Mouse (Mus musculus) heart, embryonic 14.5 days (tissue): Measurements from ENCODE around the gene Olfr202. TPM values are rescaled to one million over a fixed set of nuclear protein-coding genes. Genes with fewer than 3 reads are reported as not detected.
"Not testable (repeated sequence)": the region's sequence is repeated elsewhere in the genome, so short reads cannot be mapped to it uniquely, and the experiment has no call there.

Source experiments
- ATAC-seq: fragments of 200-750 bp; cut with Nextera tagmentation; 2 replicates; pipeline ENCODE4 v1.8.0; 2017; ENCODE audit warnings: low read depth, moderate TSS enrichment; ENCODE audit not compliant: insufficient number of reproducible peaks, insufficient read depth, low FRiP score
- H3K27ac ChIP-seq, 2 experiments: fragments of 200-500 bp in 1 of 2; fragments of 300-500 bp in 1 of 2; sonication (generic) in 1 of 2; replicated peaks in 1 of 2; 2 replicates each; pipeline ENCODE4 v1.5.1; 2012 to 2014; ENCODE audit warnings: low read depth in 2 of 2, low read length in 2 of 2, control low read depth in 1 of 2, mild to moderate bottlenecking in 1 of 2, mixed read lengths in 1 of 2; ENCODE audit not compliant: control insufficient read depth in 1 of 2, insufficient read depth in 1 of 2
- H3K27me3 ChIP-seq: fragments of 300-500 bp; sonication (generic); 2 replicates; pipeline ENCODE4 v1.6.1; 2014; ENCODE audit warnings: mild to moderate bottlenecking, low read length, control low read depth; ENCODE audit not compliant: control insufficient read depth, insufficient read depth
- H3K36me3 ChIP-seq: fragments of 300-500 bp; sonication (generic); 2 replicates; pipeline ENCODE4 v1.6.1; 2014; ENCODE audit warnings: mild to moderate bottlenecking, control low read depth, low read length, mixed read lengths; ENCODE audit not compliant: control insufficient read depth, insufficient read depth
- H3K4me1 ChIP-seq, 2 experiments: fragments of 200-500 bp in 1 of 2; fragments of 300-500 bp in 1 of 2; sonication (generic) in 1 of 2; 2 replicates each; pipeline ENCODE4 v1.6.1; 2012 to 2014; ENCODE audit warnings: low read length in 2 of 2, control low read depth in 1 of 2, mixed read lengths in 1 of 2; ENCODE audit not compliant: control insufficient read depth in 2 of 2, insufficient read depth in 2 of 2
- H3K4me2 ChIP-seq: fragments of 300-500 bp; sonication (generic); 2 replicates; pipeline ENCODE4 v1.6.1; 2014; ENCODE audit warnings: mild to moderate bottlenecking, low read length
- H3K4me3 ChIP-seq, 2 experiments: fragments of 200-500 bp in 1 of 2; fragments of 300-500 bp in 1 of 2; sonication (generic) in 1 of 2; 2 replicates each; pipeline ENCODE4 v1.5.1; 2012 to 2014; ENCODE audit warnings: low read length in 2 of 2, mild to moderate bottlenecking in 2 of 2, control low read depth in 1 of 2, low read depth in 1 of 2, moderate library complexity in 1 of 2; ENCODE audit not compliant: control insufficient read depth in 1 of 2, insufficient read depth in 1 of 2
- H3K9ac ChIP-seq: fragments of 300-500 bp; sonication (generic); 2 replicates; pipeline ENCODE4 v1.6.1; 2014; ENCODE audit warnings: mild to moderate bottlenecking, low read length
- H3K9me3 ChIP-seq: fragments of 300-500 bp; sonication (generic); 2 replicates; pipeline ENCODE4 v1.6.1; 2016; ENCODE audit warnings: low read length, control low read depth; ENCODE audit not compliant: control insufficient read depth
- WGBS: fragments of 180-500 bp; shearing (Covaris S2); extraction: QIAGEN DNeasy Blood & Tissue Kit; methylation state at CpG from one replicate; pipeline ENCODE4 v1.1.7; 2014; 5-methylcytosine and 5-hydroxymethylcytosine counted together
- polyA plus RNA-seq: library from polyadenylated mRNA; unstranded; fragments of >200 nt; fragmentation: Nextera tagmentation; extraction: Ambion mirVana; gene quantifications from 2 replicates; pipeline ENCODE4 v1.2.1, GENCODE M21; 2014

Gene Olfr202
- polyA plus RNA-seq, 1 experiment from 2014 or later: not detected

- ATAC-seq, H3K9me3 ChIP-seq, H3K9ac ChIP-seq, H3K27me3 ChIP-seq, H3K36me3 ChIP-seq, H3K4me3 ChIP-seq, H3K27ac ChIP-seq, H3K4me1 ChIP-seq, H3K4me2 ChIP-seq: not testable (repeated sequence)
- 69% methylated on average over 4 of the region's 4 CpGs for WGBS
Observed at GRCm38 (mm10) chr16:59272532-59272931, 14.1 kb downstream of the Olfr202 start, which contains the start of gene Olfr201. Gene Olfr201, minus strand, starts transcription at chr16:59272632.

- H3K9ac ChIP-seq, H3K9me3 ChIP-seq, H3K4me3 ChIP-seq, ATAC-seq, H3K4me2 ChIP-seq, H3K36me3 ChIP-seq, H3K27ac ChIP-seq, H3K4me1 ChIP-seq, H3K27me3 ChIP-seq: not testable (repeated sequence)
- WGBS: 64% methylated on average over 4 of the region's 4 CpGs
Observed at GRCm38 (mm10) chr16:59269097-59269496, 17.5 kb downstream of the Olfr202 start.

GRCm38 (mm10) chr16:59249684-59250083 is 36.9 kb downstream of the Olfr202 start:
- Histone ChIP-seq H3K9ac (no peak overlapping the region), H3K4me2 (no peak overlapping the region), H3K4me1 (no peaks in the 10 kb centered on the region), H3K36me3 (no peaks in the 10 kb centered on the region), H3K4me3 (no peak overlapping the region), H3K27me3 (no peaks in the 10 kb centered on the region), H3K9me3 (peaks cover 3% of the 10 kb centered on the region; the same call in 1 of the 2 replicates), H3K27ac (no peak overlapping the region)
- no peak for ATAC-seq
- 76% methylated on average over 17 of the region's 17 CpGs for WGBS

Other genes starting within 250 kb of the Olfr202 start
- gene Olfr187, start 247.0 kb downstream of the Olfr202 start, polyA plus RNA-seq: not detected in 2 replicates
- gene Olfr190, start 208.8 kb downstream of the Olfr202 start, polyA plus RNA-seq: not detected in 2 replicates
- gene Olfr191, start 197.0 kb downstream of the Olfr202 start, polyA plus RNA-seq: not detected in 2 replicates
- not detected in 2 replicates for gene Olfr193, start 174.9 kb downstream of the Olfr202 start, polyA plus RNA-seq
- gene Olfr194, start 165.7 kb downstream of the Olfr202 start, polyA plus RNA-seq: not detected in 2 replicates
- not detected in 2 replicates for gene Olfr195, start 139.7 kb downstream of the Olfr202 start, polyA plus RNA-seq
- gene Olfr196, start 116.3 kb downstream of the Olfr202 start, polyA plus RNA-seq: not detected in 2 replicates
- gene Olfr198, start 83.3 kb downstream of the Olfr202 start, polyA plus RNA-seq: not detected in 2 replicates
- gene Olfr199, start 67.0 kb downstream of the Olfr202 start, polyA plus RNA-seq: not detected in 2 replicates
- not detected in 2 replicates for gene Olfr201, start 14.2 kb downstream of the Olfr202 start, polyA plus RNA-seq
- gene Olfr203, start 12.1 kb upstream of the Olfr202 start, polyA plus RNA-seq: not detected in 2 replicates
- gene Olfr204, start 31.5 kb upstream of the Olfr202 start, polyA plus RNA-seq: not detected in 2 replicates
- not detected in 2 replicates for gene Olfr205, start 44.3 kb upstream of the Olfr202 start, polyA plus RNA-seq
- gene Olfr206, start 62.5 kb upstream of the Olfr202 start, polyA plus RNA-seq: not detected in 2 replicates
- not detected in 2 replicates for gene Olfr209, start 77.2 kb upstream of the Olfr202 start, polyA plus RNA-seq
- gene Gabrr3, start 120.5 kb upstream of the Olfr202 start, polyA plus RNA-seq: not detected in 2 replicates
- gene Riox2, start 185.0 kb upstream of the Olfr202 start, polyA plus RNA-seq: 24.2 and 25.9 TPM in 2 replicates